Mouse (Mus musculus) cerebellum, adult 11 months (tissue): ENCODE data around the gene Prelp.

Experiments used
- DNase-seq: peaks from one replicate; pipeline ENCODE4 v3.0.0; 2022

Prelp gene

GRCm38 (mm10) chr1:133891489-133891888 is 29.7 kb downstream of the Prelp start:
- DNase-seq = no peak

GRCm38 (mm10) chr1:133889949-133890598 is 31.1 kb downstream of the Prelp start:
- no peak for DNase-seq

- DNase-seq = no peak
Measured at GRCm38 (mm10) chr1:133887538-133888250, 33.5 kb downstream of the Prelp start.

- DNase-seq = peak; percentile 63
Measured at GRCm38 (mm10) chr1:133887044-133887443, 34.2 kb downstream of the Prelp start.

GRCm38 (mm10) chr1:133886431-133886830 is 34.8 kb downstream of the Prelp start:
- DNase-seq = no peak

- DNase-seq = no peak
Measured at GRCm38 (mm10) chr1:133885811-133886210, 35.4 kb downstream of the Prelp start.

GRCm38 (mm10) chr1:133884746-133885145 is 36.5 kb downstream of the Prelp start:
- DNase-seq = no peak

- no peak for DNase-seq
Measured at GRCm38 (mm10) chr1:133884090-133884489, 37.1 kb downstream of the Prelp start.

GRCm38 (mm10) chr1:133882283-133883217 is 38.7 kb downstream of the Prelp start:
- DNase-seq = no peak

GRCm38 (mm10) chr1:133881813-133882212 is 39.4 kb downstream of the Prelp start:
- DNase-seq = no peak

- no peak for DNase-seq
Measured at GRCm38 (mm10) chr1:133878825-133879423, 42.3 kb downstream of the Prelp start.

- no peak for DNase-seq
Measured at GRCm38 (mm10) chr1:133876936-133877335, 44.3 kb downstream of the Prelp start.

GRCm38 (mm10) chr1:133873086-133873813 is 48.0 kb downstream of the Prelp start:
- DNase-seq = peak; percentile 58

GRCm38 (mm10) chr1:133871241-133871640 is 50.0 kb downstream of the Prelp start:
- peak; percentile 62 for DNase-seq

- peak; percentile 74 for DNase-seq
Measured at GRCm38 (mm10) chr1:133869221-133869620, 52.0 kb downstream of the Prelp start.

GRCm38 (mm10) chr1:133863257-133863997 is 57.8 kb downstream of the Prelp start:
- DNase-seq = no peak

- DNase-seq = no peak
Measured at GRCm38 (mm10) chr1:133861028-133861427, 60.2 kb downstream of the Prelp start.
